Mouse (Mus musculus): ENCODE measurements around the gene Ap2a2.
"Not testable (repeated sequence)": the region's sequence is repeated elsewhere in the genome, so short reads cannot be mapped to it uniquely, and the experiment has no call there.

The Ap2a2 gene

GRCm38 (mm10) chr7:141559726-141560325, 2.1 kb upstream of the Ap2a2 start:
- no peak for DNase-seq (ENCODE audit: low spot score)

- DNase-seq (ENCODE audit: low spot score) = no peak
Observed at GRCm38 (mm10) chr7:141560471-141560870, 1.5 kb upstream of the Ap2a2 start.

- DNase-seq (ENCODE audit: low spot score) = no peak
Observed at GRCm38 (mm10) chr7:141562421-141562851, 463 bp downstream of the Ap2a2 start.

GRCm38 (mm10) chr7:141562852-141563427, 967 bp downstream of the Ap2a2 start:
- DNase-seq (ENCODE audit: low spot score) = peak; percentile 37

- no peak for DNase-seq (ENCODE audit: low spot score)
Observed at GRCm38 (mm10) chr7:141564561-141564960, 2.6 kb downstream of the Ap2a2 start.

- DNase-seq (ENCODE audit: low spot score) = no peak
Observed at GRCm38 (mm10) chr7:141566587-141566986, 4.6 kb downstream of the Ap2a2 start.

- no peak for DNase-seq (ENCODE audit: low spot score)
Observed at GRCm38 (mm10) chr7:141569283-141569803, 7.4 kb downstream of the Ap2a2 start.

- no peak for DNase-seq (ENCODE audit: low spot score)
Observed at GRCm38 (mm10) chr7:141569916-141570315, 7.9 kb downstream of the Ap2a2 start.

- DNase-seq (ENCODE audit: low spot score) = no peak
Observed at GRCm38 (mm10) chr7:141570625-141571295, 8.8 kb downstream of the Ap2a2 start.

- DNase-seq (ENCODE audit: low spot score) = no peak
Observed at GRCm38 (mm10) chr7:141574041-141574440, 12.1 kb downstream of the Ap2a2 start.

- DNase-seq (ENCODE audit: low spot score) = no peak
Observed at GRCm38 (mm10) chr7:141575481-141575880, 13.5 kb downstream of the Ap2a2 start.

- DNase-seq (ENCODE audit: low spot score) = no peak
Observed at GRCm38 (mm10) chr7:141577801-141578200, 15.8 kb downstream of the Ap2a2 start.

- no peak for DNase-seq (ENCODE audit: low spot score)
Observed at GRCm38 (mm10) chr7:141578511-141578910, 16.5 kb downstream of the Ap2a2 start.

GRCm38 (mm10) chr7:141578943-141579342, 17.0 kb downstream of the Ap2a2 start:
- no peak for DNase-seq (ENCODE audit: low spot score)

- DNase-seq (ENCODE audit: low spot score) = no peak
Observed at GRCm38 (mm10) chr7:141581323-141581722, 19.4 kb downstream of the Ap2a2 start.

- DNase-seq (ENCODE audit: low spot score) = no peak
Observed at GRCm38 (mm10) chr7:141584048-141584841, 22.3 kb downstream of the Ap2a2 start.

GRCm38 (mm10) chr7:141585288-141585687, 23.3 kb downstream of the Ap2a2 start:
- DNase-seq (ENCODE audit: low spot score) = no peak

- DNase-seq (ENCODE audit: low spot score) = no peak
Observed at GRCm38 (mm10) chr7:141585881-141586280, 23.9 kb downstream of the Ap2a2 start.

- DNase-seq (ENCODE audit: low spot score) = no peak
Observed at GRCm38 (mm10) chr7:141588890-141589289, 26.9 kb downstream of the Ap2a2 start.

- not testable (repeated sequence) for DNase-seq (ENCODE audit: low spot score)
Observed at GRCm38 (mm10) chr7:141590249-141590648, 28.3 kb downstream of the Ap2a2 start.

- no peak for DNase-seq (ENCODE audit: low spot score)
Observed at GRCm38 (mm10) chr7:141590959-141591358, 29.0 kb downstream of the Ap2a2 start.

- DNase-seq (ENCODE audit: low spot score) = no peak
Observed at GRCm38 (mm10) chr7:141592096-141592495, 30.1 kb downstream of the Ap2a2 start.
